Mouse (Mus musculus): Measurements from ENCODE around the gene Fam43a. TPM values are rescaled to one million over a fixed set of nuclear protein-coding genes. Genes with fewer than 3 reads are reported as not detected.

The Fam43a gene
- polyA plus RNA-seq (2012; rRNA removed; ENCODE audit: low replicate concordance): 27.3 and 39.0 TPM in 2 replicates

DNA sequence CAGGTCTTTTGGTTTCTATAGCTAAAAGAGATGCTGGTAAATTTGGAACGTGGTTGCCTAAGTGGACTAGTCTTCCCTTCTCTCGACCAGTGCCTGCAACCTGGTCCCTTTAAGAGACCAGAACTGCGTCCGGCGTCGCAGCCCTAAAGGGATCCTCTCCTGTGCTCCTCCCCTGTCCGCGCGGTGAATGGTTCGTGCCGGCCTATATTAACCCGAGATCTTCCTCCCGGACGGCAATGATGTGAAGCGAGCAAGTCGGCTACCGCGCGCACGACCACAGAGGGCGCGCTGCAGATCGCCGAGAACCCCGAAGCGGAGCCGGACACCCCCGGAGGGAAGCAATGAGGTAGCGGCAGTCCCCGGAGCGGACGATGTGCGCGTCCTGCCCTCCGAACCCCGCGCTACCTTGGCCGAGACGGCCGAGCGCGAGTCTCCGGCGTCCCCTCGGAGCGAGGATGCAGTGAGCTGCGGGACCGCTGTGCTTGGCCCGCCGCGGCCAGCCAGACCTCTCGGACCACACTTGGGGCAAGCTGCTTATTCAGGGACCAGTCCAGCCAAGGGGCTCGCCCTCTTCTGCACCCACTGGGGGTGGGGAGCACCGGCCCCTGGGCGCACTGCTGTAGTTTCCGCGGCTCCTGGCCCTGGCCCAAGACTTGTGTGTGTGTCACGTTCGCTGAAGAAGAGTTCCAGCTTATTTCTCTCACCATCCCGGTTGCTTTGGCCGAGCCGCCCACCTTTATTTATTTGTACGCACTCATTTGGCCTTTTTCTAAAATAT lies at the start of gene Fam43a:
Fam43a (plus strand) TSS at position 233 of the 778 bp plus-strand sequence.

GRCm38 (mm10) chr16:30550748-30551192 lies 48.8 kb upstream of the Fam43a start, which contains the start of gene Tmem44:
Gene Tmem44 (minus strand): TSS chr16:30550842.

DNA sequence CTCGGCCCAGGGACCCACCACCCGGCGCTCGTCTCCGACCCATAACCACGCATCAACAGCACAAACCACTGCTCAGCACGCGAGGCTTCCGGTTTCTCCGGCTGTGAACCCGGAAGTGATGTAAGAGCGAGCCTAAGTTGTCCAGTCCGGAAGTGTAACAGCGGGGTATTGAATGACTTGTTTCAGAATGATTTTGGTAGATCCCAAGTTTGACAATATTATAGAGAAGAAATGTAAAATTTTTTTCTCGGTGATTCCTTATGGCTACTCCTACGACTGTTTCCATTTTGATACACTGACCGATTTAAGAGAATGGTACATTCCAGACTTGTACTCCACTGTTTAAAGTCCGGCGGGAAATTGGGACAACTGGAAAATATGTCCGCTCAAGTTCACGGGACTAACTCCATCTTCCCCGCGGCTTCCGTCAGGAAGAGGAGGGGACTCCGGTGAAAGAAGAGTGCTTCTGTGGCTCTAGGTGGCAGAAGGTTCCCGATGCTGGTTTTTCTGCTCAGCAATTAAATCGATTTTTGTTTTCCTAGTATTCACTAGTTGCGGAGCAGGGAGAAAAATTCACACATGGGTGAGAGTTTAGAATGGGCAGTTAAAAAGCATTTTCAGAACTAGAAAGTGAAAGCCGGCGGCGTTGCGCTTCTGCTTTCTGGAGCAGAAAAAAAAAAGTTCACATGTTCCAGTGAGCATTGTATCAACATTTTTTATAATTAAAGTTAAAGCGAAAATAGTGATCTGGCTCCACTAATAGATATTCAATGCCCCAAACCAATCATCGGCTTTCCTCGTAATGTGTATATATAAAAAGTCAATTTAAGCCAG lies 11.8 kb upstream of the Fam43a start, which contains the start of gene Lsg1:
Lsg1 (minus strand) TSS at position 99 of the 834 bp plus-strand sequence.

Other genes starting within 250 kb of the Fam43a start
- gene Atp13a3, start 193.7 kb upstream of the Fam43a start, polyA plus RNA-seq (2012; rRNA removed; ENCODE audit: low replicate concordance): 25.0 and 25.8 TPM in 2 replicates
- gene Tmem44, start 48.9 kb upstream of the Fam43a start, polyA plus RNA-seq (2012; rRNA removed; ENCODE audit: low replicate concordance): 16.2 and 20.5 TPM in 2 replicates
- gene Lsg1, start 12.1 kb upstream of the Fam43a start, polyA plus RNA-seq (2012; rRNA removed; ENCODE audit: low replicate concordance): 8.3 and 16.2 TPM in 2 replicates